Mouse (Mus musculus): ENCODE data around the gene Fbxo36. TPM values are rescaled to one million over a fixed set of nuclear protein-coding genes. Genes with fewer than 3 reads are reported as not detected.

Gene Fbxo36
- polyA plus RNA-seq (2012; ENCODE audit: low replicate concordance), result 0.28 and 0.98 TPM in 2 replicates

GRCm38 (mm10) chr1:84839309-84840017 lies at the start of gene Fbxo36:
Fbxo36 (plus strand) TSS chr1:84839841.

GRCm38 (mm10) chr1:84840018-84840664 lies 500 bp downstream of the Fbxo36 start, which contains the start of gene Trip12:
Trip12 (minus strand) TSS chr1:84840516.

GRCm38 (mm10) chr1:84934503-84935333 lies 95.1 kb downstream of the Fbxo36 start, which contains the start of gene Slc16a14:
Slc16a14 (minus strand) TSS chr1:84935134.

Other genes starting within 250 kb of the Fbxo36 start
- gene Dner, start 143.6 kb upstream of the Fbxo36 start, polyA plus RNA-seq (2012; ENCODE audit: low replicate concordance), result not detected in 2 replicates
- 16.5 and 23.5 TPM in 2 replicates for gene Trip12, start 675 bp downstream of the Fbxo36 start, polyA plus RNA-seq (2012; ENCODE audit: low replicate concordance)
- 0.07 TPM in 1 of 2 replicates, not detected in the other for gene Slc16a14, start 95.3 kb downstream of the Fbxo36 start, polyA plus RNA-seq (2012; ENCODE audit: low replicate concordance)

All from leukemia stem cell, adult 10-12 weeks (primary cell).